Mouse (Mus musculus) midbrain, embryonic 16.5 days (tissue): ENCODE measurements around the gene Rragd. TPM values are rescaled to one million over a fixed set of nuclear protein-coding genes. Genes with fewer than 3 reads are reported as not detected.

Experiments used
- ATAC-seq: fragments of 200-750 bp; cut with Nextera tagmentation; 2 replicates; pipeline ENCODE4 v1.8.0; 2017; ENCODE audit warnings: moderate TSS enrichment
- H3K27ac ChIP-seq: fragments of 300-500 bp; sonication (generic); 2 replicates; pipeline ENCODE4 v1.5.1; 2014; ENCODE audit warnings: mild to moderate bottlenecking, low read length, mixed read lengths
- H3K27me3 ChIP-seq: fragments of 300-500 bp; sonication (generic); 2 replicates; pipeline ENCODE4 v1.6.1; 2014; ENCODE audit warnings: low read depth, low read length, mixed read lengths; ENCODE audit not compliant: control insufficient read depth, insufficient read depth
- H3K36me3 ChIP-seq: fragments of 300-500 bp; sonication (generic); 2 replicates; pipeline ENCODE4 v1.6.1; 2014; ENCODE audit warnings: mild to moderate bottlenecking, low read length, moderate library complexity, mixed read lengths; ENCODE audit not compliant: control insufficient read depth, insufficient read depth
- H3K4me1 ChIP-seq: fragments of 300-500 bp; sonication (generic); 2 replicates; pipeline ENCODE4 v1.6.1; 2014; ENCODE audit warnings: mild to moderate bottlenecking, low read length, mixed read lengths; ENCODE audit not compliant: control insufficient read depth, insufficient read depth
- H3K4me2 ChIP-seq: fragments of 300-500 bp; sonication (generic); 2 replicates; pipeline ENCODE4 v1.6.1; 2014; ENCODE audit warnings: mild to moderate bottlenecking, low read length, mixed read lengths
- H3K4me3 ChIP-seq: fragments of 300-500 bp; sonication (generic); 2 replicates; pipeline ENCODE4 v1.5.1; 2014; ENCODE audit warnings: low read depth, mild to moderate bottlenecking, low read length, moderate library complexity, mixed read lengths
- H3K9ac ChIP-seq: fragments of 300-500 bp; sonication (generic); 2 replicates; pipeline ENCODE4 v1.6.1; 2014; ENCODE audit warnings: low read depth, low read length, mixed read lengths
- H3K9me3 ChIP-seq: fragments of 300-500 bp; sonication (generic); replicated peaks from 2 replicates; pipeline ENCODE4 v1.6.1; 2014; ENCODE audit warnings: mild to moderate bottlenecking, low read length, mixed read lengths; ENCODE audit not compliant: control insufficient read depth, poor library complexity, severe bottlenecking
- WGBS: fragments of 180-500 bp; shearing (Covaris S2); extraction: QIAGEN DNeasy Blood & Tissue Kit; methylation state at CpG from one replicate; pipeline ENCODE4 v1.1.7; 2014; 5-methylcytosine and 5-hydroxymethylcytosine counted together
- polyA plus RNA-seq: library from polyadenylated mRNA; unstranded; fragments of >200 nt; fragmentation: Nextera tagmentation; extraction: Ambion mirVana; gene quantifications from 2 replicates; pipeline ENCODE4 v1.2.1, GENCODE M21; 2015

Rragd gene
- polyA plus RNA-seq, 1 experiment from 2014 or later = 38.3 TPM

DNA sequence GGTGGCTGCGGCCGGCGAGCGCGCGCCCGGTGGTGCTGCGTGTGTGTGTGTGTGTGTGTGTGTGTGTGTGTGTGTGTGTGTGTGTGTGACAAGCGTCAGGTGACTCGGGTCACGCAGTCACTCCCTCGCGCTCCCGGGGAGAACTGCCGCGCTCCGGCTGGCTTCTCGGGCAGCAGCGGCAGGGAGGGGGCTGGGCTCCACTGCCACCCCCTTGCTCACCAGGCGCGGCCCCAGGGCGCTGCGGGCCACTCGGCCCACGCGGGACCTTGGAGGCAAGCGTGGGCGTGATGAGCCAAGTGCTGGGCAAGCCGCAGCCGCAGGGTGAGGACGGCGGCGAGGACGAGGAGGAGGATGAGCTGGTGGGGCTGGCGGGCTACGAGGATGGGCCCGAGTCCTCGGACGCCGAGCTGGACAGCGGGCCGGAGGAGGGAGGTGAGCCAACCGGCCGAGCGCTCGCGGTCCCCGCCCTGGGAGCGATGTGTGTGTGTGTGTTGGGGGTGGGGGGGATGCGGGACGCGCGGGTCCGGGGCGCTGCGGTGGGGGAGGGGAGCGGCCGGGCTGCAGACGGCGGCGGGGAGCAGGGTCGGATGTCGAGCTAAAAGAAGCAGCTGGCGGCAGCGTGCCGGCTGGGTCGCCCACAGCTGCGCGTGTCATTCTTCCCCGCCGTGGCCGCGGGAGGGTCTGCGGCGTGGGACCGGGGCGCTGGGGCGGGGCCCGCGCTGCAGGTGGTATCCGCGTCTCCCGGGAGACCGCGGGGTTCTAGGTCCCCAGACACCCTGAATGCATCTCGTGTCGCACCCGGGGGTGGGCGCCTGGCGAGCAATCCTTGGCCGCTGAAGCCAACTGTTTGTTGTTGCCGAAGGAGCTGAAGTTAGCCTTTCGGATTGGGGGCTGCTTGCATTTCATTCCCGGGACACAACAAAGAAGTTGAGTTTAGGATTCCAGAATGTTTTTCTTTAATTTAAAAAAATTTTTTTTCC is 629 bp downstream of the Rragd start:
- Histone ChIP-seq H3K9me3 (no peaks in the 10 kb centered on the region), H3K4me2 (peak overlapping the region; percentile 83), H3K4me3 (peak overlapping the region; percentile 93), H3K36me3 (no peaks in the 10 kb centered on the region), H3K27ac (peak overlapping the region; percentile 87), H3K27me3 (no peaks in the 10 kb centered on the region), H3K9ac (peak overlapping the region; percentile 97), H3K4me1 (peaks cover 27% of the 10 kb centered on the region)
- ATAC-seq = peak; percentile 80
- WGBS = under 1% methylated on average over 74 of the region's 94 CpGs

DNA sequence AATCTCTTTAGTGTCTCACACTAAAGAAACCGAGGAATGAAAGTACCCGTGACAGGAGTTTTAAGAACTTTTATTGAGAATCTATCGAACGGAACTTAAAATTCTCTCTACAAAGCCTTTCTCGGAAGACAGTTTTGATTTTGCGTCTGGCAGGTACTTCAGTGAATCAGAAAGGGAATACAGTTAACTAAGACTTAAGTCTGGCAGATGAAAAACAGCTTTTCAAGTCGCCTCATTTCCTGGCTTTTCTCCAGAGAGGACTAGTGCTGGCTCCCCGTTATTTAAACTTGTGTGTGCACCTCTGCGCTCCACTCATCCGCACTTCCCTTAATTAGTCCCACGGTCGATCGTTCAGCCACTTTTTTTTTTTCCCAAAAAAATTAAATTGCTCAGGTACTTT is 1.4 kb downstream of the Rragd start:
- Histone ChIP-seq H3K27ac (peak overlapping the region; percentile 87), H3K4me3 (peak overlapping the region; percentile 93), H3K9ac (peak overlapping the region; percentile 97), H3K4me2 (peak overlapping the region; percentile 83), H3K27me3 (no peaks in the 10 kb centered on the region), H3K4me1 (peaks cover 27% of the 10 kb centered on the region), H3K9me3 (no peaks in the 10 kb centered on the region), H3K36me3 (no peaks in the 10 kb centered on the region)
- 0% methylated on average over 13 of the region's 13 CpGs for WGBS
- ATAC-seq = no peak

DNA sequence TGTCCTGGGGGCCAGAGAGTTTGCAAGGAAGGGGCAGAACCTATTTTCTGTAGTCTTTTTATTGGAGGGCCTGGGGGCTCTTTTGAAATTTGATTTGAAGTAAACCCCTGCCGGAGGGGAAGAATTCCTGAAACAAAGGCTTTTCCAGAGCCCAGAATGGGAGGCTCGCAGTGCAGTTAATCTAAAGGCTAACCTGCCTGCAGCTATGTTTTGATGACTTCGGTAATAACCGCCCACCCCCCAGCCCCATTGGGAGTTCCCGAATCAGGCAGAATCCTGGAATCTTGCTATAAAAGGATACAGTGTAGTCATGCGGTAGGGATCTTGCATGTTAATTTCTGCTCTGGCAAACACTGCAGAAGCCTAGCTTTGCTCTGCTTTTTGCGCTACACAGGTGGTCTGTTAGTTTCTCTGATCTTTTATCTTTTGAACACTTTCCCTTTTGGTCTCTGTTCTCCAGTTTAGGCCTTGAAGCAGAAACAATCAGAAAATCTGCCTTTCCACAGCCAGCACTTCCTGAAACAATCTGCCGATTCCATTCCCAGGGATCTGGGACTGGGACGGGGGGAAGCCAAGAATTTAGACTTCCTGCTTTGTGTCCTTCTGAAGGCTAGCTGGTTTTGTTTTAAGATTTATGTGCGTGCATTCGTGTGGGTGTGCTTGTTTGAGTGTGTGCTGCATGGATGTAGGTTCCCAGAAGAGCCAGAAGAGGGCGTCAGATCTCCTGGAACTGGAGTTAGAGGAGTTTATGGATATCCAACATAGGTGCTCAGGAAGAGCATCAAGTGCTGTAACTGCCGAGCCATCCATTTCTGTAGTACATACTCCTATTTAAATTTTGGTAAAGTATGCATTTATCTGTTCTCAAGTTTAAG is 2.2 kb downstream of the Rragd start:
- H3K27ac ChIP-seq = peak overlapping the region; percentile 66

DNA sequence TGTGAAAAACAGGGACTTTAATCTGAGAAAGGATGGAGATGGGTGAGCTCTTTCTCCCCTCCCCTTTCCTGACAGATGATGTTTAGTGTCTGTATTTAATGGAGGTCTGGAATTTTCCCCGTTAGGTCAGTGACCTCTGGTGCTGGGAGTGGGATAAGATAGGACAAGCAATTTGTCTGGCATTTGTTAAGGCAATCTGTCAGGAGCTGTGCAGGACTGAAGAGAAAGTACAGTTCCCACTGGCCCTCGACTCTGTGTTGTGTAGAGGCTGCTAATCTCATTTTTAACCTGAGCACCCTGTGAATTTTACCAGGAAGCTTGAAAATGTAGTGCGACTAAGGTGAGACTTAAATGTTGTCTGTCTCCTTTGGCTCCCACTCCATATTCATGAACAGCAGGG is 2.8 kb downstream of the Rragd start:
- WGBS = 8% methylated on average over 3 of the region's 3 CpGs
- no peak for ATAC-seq

More for the DNA sequence above, 2.2 kb downstream of the Rragd start:
- Histone ChIP-seq H3K9me3 (no peaks in the 10 kb centered on the region), H3K9ac (peak overlapping the region; percentile 97), H3K4me1 (peaks cover 27% of the 10 kb centered on the region), H3K4me2 (peak overlapping the region; percentile 83), H3K27me3 (no peaks in the 10 kb centered on the region), H3K4me3 (peak overlapping the region; percentile 93), H3K36me3 (no peaks in the 10 kb centered on the region)
- WGBS = 6% methylated on average over 13 of the region's 13 CpGs
- ATAC-seq = no peak

GRCm38 (mm10) chr4:32987006-32987405 is 4.2 kb downstream of the Rragd start:
- no peak overlapping the region for H3K4me3 ChIP-seq
- H3K9me3 ChIP-seq = no peaks in the 10 kb centered on the region
- no peak overlapping the region for H3K4me2 ChIP-seq
- no peak overlapping the region for H3K27ac ChIP-seq
- 63% methylated on average over 3 of the region's 3 CpGs for WGBS
- H3K9ac ChIP-seq = no peak overlapping the region
- no peaks in the 10 kb centered on the region for H3K27me3 ChIP-seq
- peaks cover 24% of the 10 kb centered on the region for H3K4me1 ChIP-seq
- no peak for ATAC-seq
- no peaks in the 10 kb centered on the region for H3K36me3 ChIP-seq

More for the DNA sequence above, 2.8 kb downstream of the Rragd start:
- Histone ChIP-seq H3K27me3 (no peaks in the 10 kb centered on the region), H3K9me3 (no peaks in the 10 kb centered on the region), H3K9ac (no peak overlapping the region), H3K36me3 (no peaks in the 10 kb centered on the region), H3K4me2 (peak overlapping the region; percentile 83; the same call in 1 of the 2 replicates), H3K4me3 (no peak overlapping the region), H3K27ac (no peak overlapping the region), H3K4me1 (peaks cover 27% of the 10 kb centered on the region)

GRCm38 (mm10) chr4:32989346-32989745 is 6.5 kb downstream of the Rragd start:
- Histone ChIP-seq H3K4me2 (no peak overlapping the region), H3K36me3 (no peaks in the 10 kb centered on the region), H3K9ac (no peak overlapping the region), H3K9me3 (no peaks in the 10 kb centered on the region), H3K4me1 (peaks cover 19% of the 10 kb centered on the region), H3K27me3 (no peaks in the 10 kb centered on the region), H3K27ac (no peak overlapping the region), H3K4me3 (no peak overlapping the region)
- WGBS = 87% methylated on average over 2 of the region's 2 CpGs
- no peak for ATAC-seq

DNA sequence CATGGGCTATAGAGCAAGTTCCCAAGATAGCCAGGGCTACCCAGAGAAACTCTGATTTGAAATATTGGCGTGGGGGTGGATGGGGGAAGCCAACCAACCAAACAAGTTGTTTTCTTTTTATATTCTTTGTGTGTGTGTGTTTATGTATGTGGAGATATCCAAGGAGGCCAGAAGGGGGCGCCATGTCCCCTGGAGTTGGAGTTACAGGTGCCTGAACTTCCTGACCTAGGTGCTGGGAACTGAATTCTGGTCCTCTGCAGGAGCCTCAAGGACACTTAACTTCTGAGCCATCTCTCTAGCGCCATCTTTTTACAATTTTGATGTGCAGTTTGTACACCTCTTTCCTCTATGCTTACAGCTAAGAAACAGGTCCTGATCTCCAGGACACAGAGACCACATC is 11.3 kb downstream of the Rragd start:
- no peak for ATAC-seq
- Histone ChIP-seq H3K27ac (no peak overlapping the region), H3K27me3 (no peaks in the 10 kb centered on the region), H3K9me3 (no peaks in the 10 kb centered on the region), H3K4me3 (no peak overlapping the region), H3K36me3 (no peaks in the 10 kb centered on the region), H3K4me1 (no peaks in the 10 kb centered on the region), H3K4me2 (no peak overlapping the region), H3K9ac (no peak overlapping the region)
- 83% methylated on average over 3 of the region's 3 CpGs for WGBS

DNA sequence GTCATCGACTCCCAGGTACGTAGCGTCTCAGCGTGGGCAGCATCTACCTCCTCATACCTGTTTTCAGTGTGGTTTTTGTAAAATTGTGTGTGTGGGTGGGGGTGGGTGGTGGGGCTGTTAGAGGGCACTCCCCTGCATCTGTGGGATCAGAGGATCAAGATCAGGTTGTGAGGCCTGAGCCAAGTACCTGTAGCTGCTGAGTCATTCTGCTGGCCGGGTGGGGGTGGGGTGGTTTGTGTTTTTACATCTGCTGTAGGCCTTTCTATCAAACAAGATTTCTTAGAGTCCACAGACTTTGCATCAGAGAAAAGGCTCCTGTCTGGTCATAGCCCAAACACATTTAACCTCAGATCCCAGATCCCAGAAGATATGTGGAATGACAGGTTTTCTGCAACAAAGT is 13.2 kb downstream of the Rragd start:
- no peaks in the 10 kb centered on the region for H3K36me3 ChIP-seq
- no peaks in the 10 kb centered on the region for H3K9me3 ChIP-seq
- H3K27me3 ChIP-seq = no peaks in the 10 kb centered on the region
- H3K9ac ChIP-seq = no peak overlapping the region
- 98% methylated on average over 5 of the region's 5 CpGs for WGBS
- no peak overlapping the region for H3K4me3 ChIP-seq
- ATAC-seq = no peak
- no peak overlapping the region for H3K27ac ChIP-seq
- H3K4me1 ChIP-seq = no peaks in the 10 kb centered on the region
- no peak overlapping the region for H3K4me2 ChIP-seq
